Comparison of ENCODE assay signal across 9 mouse cellular contexts in genomic region chr4:44669485-44670181, GRCm38 (mm10). TPM values are rescaled to one million over a fixed set of nuclear protein-coding genes. Genes with fewer than 3 reads are reported as not detected.
DNase-seq lines count a peak whose midpoint lies in the region; ATAC-seq and TF ChIP-seq lines count a peak whose summit lies in the region.
"Had no signal": no experiment of that assay in that cellular context is flagged by ENCODE, and none has a peak within 500 bp of the region (broad histone marks: within the 10 kb centered on the region; RNA-seq: fewer than 3 reads in every experiment).

No protein-coding gene starts in this region.

- no peaks in the 10 kb centered on the region for H3K9me3 ChIP-seq in lung, embryonic 14.5 days (ENCODE audit: low read depth, low read length)
- H3K9me3 ChIP-seq in midbrain, embryonic 13.5 days: 0 out of 2 replicates have a peak, but pooled peaks cover 3% of the 10 kb centered on the region
- H3K9me3 ChIP-seq: liver, embryonic 15.5 days had no signal

- H3K27ac ChIP-seq in gastrocnemius, adult 2 months: no peak overlapping the region
- no peak overlapping the region for H3K27ac ChIP-seq in lung, embryonic 14.5 days (ENCODE audit: low read depth)
- no peak overlapping the region for H3K27ac ChIP-seq in midbrain, embryonic 13.5 days
- H3K27ac ChIP-seq: liver, embryonic 15.5 days had no signal

- DNase-seq in gastrocnemius, adult 2 months: no peak
- no peak for DNase-seq in gastrocnemius, postnatal 14 days
- peak; percentile 44 for DNase-seq in lung, embryonic 14.5 days
- DNase-seq in lung, postnatal 25 days (ENCODE audit: low spot score): no peak
- DNase-seq in embryo, embryonic 9.5 days (ENCODE audit: extremely low spot score): peak; percentile 37
- peak; percentile 85 for DNase-seq in splenic B cell, adult 2 months (ENCODE audit: low read depth, low spot score)
- no peak for DNase-seq in yolk sac, embryonic 10.5 days (ENCODE audit: low spot score)

- H3K27me3 ChIP-seq in lung, embryonic 14.5 days (ENCODE audit: insufficient read depth, low read length): peaks cover 14% of the 10 kb centered on the region
- H3K27me3 ChIP-seq in splenic B cell, adult 2 months (ENCODE audit: control insufficient read depth, insufficient read depth, low read length, poor library complexity, severe bottlenecking): no peaks in the 10 kb centered on the region
- peaks cover 68% of the 10 kb centered on the region for H3K27me3 ChIP-seq in midbrain, embryonic 13.5 days

- H3K4me3 ChIP-seq in gastrocnemius, adult 2 months: no peak overlapping the region
- no peak overlapping the region for H3K4me3 ChIP-seq in lung, embryonic 14.5 days (ENCODE audit: low read depth, low read length)
- H3K4me3 ChIP-seq in midbrain, embryonic 13.5 days (replicated peaks): no peak overlapping the region
- H3K4me3 ChIP-seq: liver, embryonic 15.5 days had no signal

- no peak for ATAC-seq in lung, embryonic 14.5 days (ENCODE audit: insufficient read depth)
- no peak for ATAC-seq in midbrain, embryonic 13.5 days

- 81% methylated on average over 7 of the region's 7 CpGs for WGBS in lung, embryonic 14.5 days
- WGBS in midbrain, embryonic 13.5 days: 88% methylated on average over 7 of the region's 7 CpGs

- no peak overlapping the region for H3K9ac ChIP-seq in lung, embryonic 14.5 days
- H3K9ac ChIP-seq in midbrain, embryonic 13.5 days (replicated peaks): no peak overlapping the region
- H3K9ac ChIP-seq: liver, embryonic 15.5 days had no signal

- H3K4me1 ChIP-seq in lung, embryonic 14.5 days (ENCODE audit: insufficient read depth): no peaks in the 10 kb centered on the region
- peaks cover under 1% of the 10 kb centered on the region for H3K4me1 ChIP-seq in midbrain, embryonic 13.5 days (replicated peaks)
- H3K4me1 ChIP-seq: liver, embryonic 15.5 days had no signal

- H3K36me3 ChIP-seq in lung, embryonic 14.5 days (ENCODE audit: insufficient read depth): no peaks in the 10 kb centered on the region
- peaks cover 22% of the 10 kb centered on the region for H3K36me3 ChIP-seq in splenic B cell, adult 2 months (ENCODE audit: control insufficient read depth, insufficient read depth, low read length, poor library complexity, severe bottlenecking)
- no peaks in the 10 kb centered on the region for H3K36me3 ChIP-seq in midbrain, embryonic 13.5 days
- H3K36me3 ChIP-seq: liver, embryonic 15.5 days had no signal

- intact Hi-C loops in gastrocnemius, adult 2 months (cut with DNase I): loop anchor here (10.0 kb wide), 1 partner anchor 105 kb away; no protein-coding TSS in a partner anchor
- intact Hi-C loops in gastrocnemius, postnatal 14 days (cut with DNase I; ENCODE audit: low total_unique reads): loop anchor here (10.0 kb wide), 1 partner anchor 105 kb away; no protein-coding TSS in a partner anchor

- H3K4me2 ChIP-seq in lung, embryonic 14.5 days: no peak overlapping the region
- no peak overlapping the region for H3K4me2 ChIP-seq in midbrain, embryonic 13.5 days (replicated peaks)
- H3K4me2 ChIP-seq: liver, embryonic 15.5 days had no signal

- peak; percentile 45 for TF ChIP-seq CTCF in gastrocnemius, adult 2 months (IDR thresholded peaks at IDR 0.05)
- TF ChIP-seq CTCF in lung, embryonic 14.5 days (IDR thresholded peaks at IDR 0.05; ENCODE audit: low read depth): peak; percentile 73

RNA-seq across cellular contexts. Expression of gene Pax5, which starts 40.7 kb away (rescaled TPM):
- under 1 TPM in 1 of 2 experiments, not detected in 1; 0.10 TPM for total RNA-seq in gastrocnemius, adult 2 months (2021)
- under 1 TPM; 0.10 to 0.22 TPM for total RNA-seq in gastrocnemius, postnatal 14 days (2021)
- not detected in 2 replicates for polyA plus RNA-seq in lung, embryonic 14.5 days (2014; fragmentation: Nextera tagmentation; extraction: Ambion mirVana)
- polyA plus RNA-seq in midbrain, embryonic 13.5 days (2015; fragmentation: Nextera tagmentation; extraction: Ambion mirVana): 9.7 and 10.4 TPM in 2 replicates

Comparison
In these comparisons a context has a peak if more than half of its experiments do, and no peak if none do; other contexts are left out.
1. DNase-seq: peak in lung, embryonic 14.5 days (single experiment), embryo, embryonic 9.5 days (single experiment) and splenic B cell, adult 2 months (single experiment); none in gastrocnemius, adult 2 months (single experiment), gastrocnemius, postnatal 14 days (single experiment), lung, postnatal 25 days (single experiment) and yolk sac, embryonic 10.5 days (single experiment).